Mouse (Mus musculus) liver, embryonic 14.5 days (tissue): ENCODE measurements at regions not wholly inside any gene's neighbourhood (a gene's known extent, or its start where the extent isn't known, plus 50 kb on each side); places are given as distances from the start of the nearest gene placed in this dataset.

Source experiments
- CTCF ChIP-seq: IDR thresholded peaks from 2 replicates; pipeline ENCODE4 v1.5.1; 2016; ENCODE audit warnings: antibody characterized with exemption, low read depth, control low read depth
- EP300 ChIP-seq: IDR thresholded peaks from 2 replicates; pipeline ENCODE4 v1.6.1; 2016; ENCODE audit warnings: antibody characterized with exemption, low read depth

GRCm38 (mm10) chr3:139888537-139888936 is 683.0 kb downstream of the Stpg2 start:
- TF ChIP-seq EP300: no peak
- no peak for TF ChIP-seq CTCF
